Mouse (Mus musculus): ENCODE results near the gene Olfr993.

Gene Olfr993

DNA sequence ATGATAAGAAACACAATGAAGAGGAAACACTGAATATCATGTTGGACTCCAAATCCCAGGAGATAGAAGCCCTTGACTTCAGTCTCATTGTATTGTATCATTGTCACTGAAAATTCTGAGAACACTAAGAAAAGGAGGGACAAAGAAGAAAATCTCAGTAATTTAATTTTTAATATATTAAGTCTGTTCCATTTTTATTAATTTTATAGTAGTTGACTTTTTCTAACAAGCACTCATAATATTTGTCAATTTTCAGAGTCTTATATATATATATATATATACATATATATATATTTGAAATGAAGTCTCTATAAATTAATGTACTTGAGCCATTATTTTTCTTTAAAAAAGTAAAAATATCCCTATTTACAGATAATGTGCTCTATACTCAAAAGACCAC is at the start of gene Olfr993:
Olfr993 (minus strand) TSS at position 101 of the 400 bp plus-strand sequence.
- DNase-seq: no peak

DNA sequence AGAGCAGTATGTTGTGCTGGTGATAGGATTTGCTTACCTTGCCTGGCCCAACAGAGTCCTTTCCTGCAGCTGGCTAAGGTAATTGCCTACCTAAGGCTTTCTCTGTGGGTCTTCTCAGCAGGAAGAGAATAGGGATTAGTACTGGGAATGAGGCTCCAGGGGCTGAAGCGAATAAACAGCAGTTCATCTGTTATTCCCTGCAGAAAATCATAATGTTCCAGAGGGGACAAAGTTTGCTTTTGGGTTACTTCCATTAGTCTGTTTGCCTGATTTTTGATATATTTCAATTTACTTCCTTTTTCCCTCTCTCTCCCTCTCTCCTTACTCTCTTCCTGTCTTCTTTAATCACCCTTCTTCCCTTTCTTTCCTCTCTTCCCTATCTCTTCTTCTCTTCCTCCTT is 28.9 kb upstream of the Olfr993 start, which contains the start of gene Olfr995:
Olfr995 (minus strand) TSS at position 101 of the 400 bp plus-strand sequence.
- no peak for DNase-seq

DNA sequence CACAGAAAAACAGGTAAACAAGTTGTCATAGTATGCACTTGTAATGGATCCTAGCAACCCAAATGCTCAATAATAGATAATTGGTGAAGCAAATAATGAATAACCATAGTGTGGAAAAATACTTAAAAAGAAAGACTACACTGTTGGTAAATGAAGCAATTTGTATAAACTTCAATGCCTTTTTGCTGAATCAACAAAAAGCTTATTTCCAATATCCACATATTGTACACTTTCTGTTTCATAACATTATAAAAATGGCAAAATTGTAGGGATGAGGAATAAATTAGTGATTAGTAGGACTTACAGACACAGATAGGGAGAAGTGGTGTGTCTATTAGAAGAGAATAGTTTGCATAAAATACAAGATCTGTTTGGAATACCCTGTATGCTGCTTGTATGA is 27.9 kb upstream of the Olfr993 start:
- no peak for DNase-seq

DNA sequence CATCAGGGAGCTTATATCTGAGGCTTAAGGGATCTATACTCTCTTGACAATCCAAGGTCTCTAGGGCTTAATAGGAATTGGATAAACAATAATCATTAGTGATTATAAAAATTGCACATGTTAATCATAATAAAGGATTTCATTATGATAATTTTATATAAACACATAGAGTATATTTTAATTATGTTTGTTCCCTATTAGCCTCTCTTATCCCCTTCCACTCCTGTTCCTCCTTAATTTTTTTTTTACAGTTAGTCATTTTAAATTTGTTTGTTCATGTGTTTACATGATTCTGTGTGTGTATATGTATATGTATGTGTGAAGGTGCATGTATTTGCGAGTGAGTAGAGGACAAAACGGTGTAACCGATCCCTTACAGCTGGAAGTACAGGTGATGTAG is 21.7 kb upstream of the Olfr993 start, which contains the start of gene Olfr994:
Olfr994 (minus strand) TSS at position 101 of the 400 bp plus-strand sequence.
- DNase-seq: no peak

- no peak for DNase-seq
Measured at GRCm38 (mm10) chr2:85425893-85426292, 11.2 kb upstream of the Olfr993 start.

DNA sequence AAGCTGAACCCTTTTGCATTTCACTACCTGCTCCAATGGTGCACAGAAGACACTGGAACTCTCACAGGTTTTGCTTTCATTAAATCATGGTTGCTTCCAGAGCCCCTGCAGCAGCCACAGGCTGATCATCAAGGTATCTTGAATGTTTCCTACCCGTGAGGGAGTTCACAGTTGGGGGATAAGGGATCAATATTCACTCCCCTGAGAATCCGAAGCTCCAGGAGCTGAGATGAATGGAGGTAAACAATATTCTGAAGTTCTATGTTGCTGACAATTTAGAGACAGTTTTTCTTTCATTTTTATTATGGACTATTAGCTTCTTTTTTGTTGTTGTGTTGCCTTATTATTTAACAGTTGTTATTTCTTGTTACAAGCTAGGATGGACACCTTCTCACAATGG is 5.3 kb downstream of the Olfr993 start, which contains the start of gene Olfr992:
Olfr992 (minus strand) TSS at position 101 of the 400 bp plus-strand sequence.
- no peak for DNase-seq
